Mouse (Mus musculus) ES-Bruce4 (cell line): ENCODE data around the gene Kifc1.

Source experiments
- CTCF ChIP-seq: IDR thresholded peaks from one replicate; pipeline ENCODE4 v1.8.1; 2011; ENCODE audit warnings: low read depth, low read length
- POLR2A ChIP-seq: IDR thresholded peaks from one replicate; pipeline ENCODE4 v1.8.1; 2011; ENCODE audit warnings: low read length; ENCODE audit not compliant: insufficient read depth

GRCm38 (mm10) chr17:33930280-33931158 lies 40.1 kb upstream of the Kifc1 start:
- TF ChIP-seq CTCF, result no peak
- TF ChIP-seq POLR2A, result no peak
